Comparison of ENCODE assay signal across 12 mouse cellular contexts in the genomic region with DNA sequence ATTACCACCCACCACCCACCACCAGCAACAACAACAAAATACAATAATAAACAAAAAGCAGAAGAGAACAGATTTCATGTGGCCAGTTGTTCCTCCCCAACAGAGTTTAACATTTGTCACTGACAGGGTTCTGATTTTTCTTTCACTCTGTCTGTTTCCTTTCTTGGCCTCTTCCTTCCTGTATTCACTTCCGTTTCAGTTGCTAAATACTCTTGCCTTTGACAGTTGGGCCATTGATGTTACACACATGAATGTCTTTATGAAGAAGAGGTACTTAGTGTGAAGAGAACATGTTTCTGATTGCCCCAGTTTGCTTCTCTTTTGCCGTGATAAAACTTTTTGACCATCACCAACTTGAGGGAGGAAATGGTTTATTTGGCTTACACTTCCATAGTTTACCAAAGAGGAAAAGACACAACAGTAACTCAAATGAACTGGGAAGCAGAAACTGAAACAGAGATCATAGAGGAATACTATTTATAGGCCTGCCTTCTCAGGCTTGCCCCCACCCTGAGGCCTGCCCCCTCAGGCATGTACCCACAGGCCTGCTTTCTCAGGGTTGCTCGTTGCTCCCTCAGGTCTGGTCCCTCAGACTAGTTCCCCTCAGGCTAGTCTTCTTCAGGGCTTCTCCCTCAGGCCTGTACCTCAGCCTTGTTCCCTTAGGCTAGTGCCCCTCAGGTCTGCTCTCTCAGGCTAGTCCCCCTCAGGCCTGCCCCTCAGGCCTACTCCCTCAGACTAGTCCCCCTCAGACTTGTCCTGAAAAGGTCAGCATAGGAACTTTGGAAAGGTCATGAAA. TPM values are rescaled to one million over a fixed set of nuclear protein-coding genes. Genes with fewer than 3 reads are reported as not detected.
DNase-seq lines count a peak whose midpoint lies in the region; ATAC-seq and TF ChIP-seq lines count a peak whose summit lies in the region.
"Had no signal": no experiment of that assay in that cellular context is flagged by ENCODE, and none has a peak within 500 bp of the region (broad histone marks: within the 10 kb centered on the region; RNA-seq: fewer than 3 reads in every experiment).

No protein-coding gene starts in this region.

- H3K4me1 ChIP-seq in kidney, embryonic 15.5 days = no peaks in the 10 kb centered on the region
- H3K4me1 ChIP-seq in stomach, embryonic 14.5 days (ENCODE audit: control insufficient read depth, insufficient read depth, low read length) = no peaks in the 10 kb centered on the region
- no peaks in the 10 kb centered on the region for H3K4me1 ChIP-seq in stomach, postnatal 0 days (replicated peaks; ENCODE audit: control insufficient read depth, insufficient read depth)
- H3K4me1 ChIP-seq in limb, embryonic 12.5 days (replicated peaks) = no peaks in the 10 kb centered on the region
- no peaks in the 10 kb centered on the region for H3K4me1 ChIP-seq in forebrain, embryonic 14.5 days (ENCODE audit: control insufficient read depth, insufficient read depth, low read length)
- H3K4me1 ChIP-seq: midbrain, embryonic 12.5 days had no signal

- WGBS in kidney, embryonic 15.5 days = 75% methylated on average over 3 of the region's 3 CpGs
- 77% methylated on average over 3 of the region's 3 CpGs for WGBS in stomach, embryonic 14.5 days
- WGBS in stomach, postnatal 0 days = 64% methylated on average over 3 of the region's 3 CpGs
- WGBS in limb, embryonic 12.5 days = 79% methylated on average over 3 of the region's 3 CpGs
- 82% methylated on average over 3 of the region's 3 CpGs for WGBS in forebrain, embryonic 14.5 days

- H3K36me3 ChIP-seq in kidney, embryonic 15.5 days = no peaks in the 10 kb centered on the region
- H3K36me3 ChIP-seq in stomach, embryonic 14.5 days (ENCODE audit: control insufficient read depth, insufficient read depth, low read length) = no peaks in the 10 kb centered on the region
- no peaks in the 10 kb centered on the region for H3K36me3 ChIP-seq in stomach, postnatal 0 days (ENCODE audit: control insufficient read depth, insufficient read depth, low read length)
- no peaks in the 10 kb centered on the region for H3K36me3 ChIP-seq in limb, embryonic 12.5 days
- H3K36me3 ChIP-seq in forebrain, embryonic 14.5 days (ENCODE audit: control insufficient read depth, insufficient read depth, low read length) = no peaks in the 10 kb centered on the region
- H3K36me3 ChIP-seq: forebrain, embryonic 12.5 days; midbrain, embryonic 12.5 days had no signal

- no peak for TF ChIP-seq EP300 in stomach, postnatal 0 days (optimal IDR thresholded peaks at IDR 0.05)

- H3K4me2 ChIP-seq in kidney, embryonic 15.5 days = no peak overlapping the region
- no peak overlapping the region for H3K4me2 ChIP-seq in stomach, embryonic 14.5 days (replicated peaks; ENCODE audit: low read depth, low read length)
- no peak overlapping the region for H3K4me2 ChIP-seq in stomach, postnatal 0 days (replicated peaks; ENCODE audit: low read depth)
- H3K4me2 ChIP-seq in limb, embryonic 12.5 days = no peak overlapping the region
- no peak overlapping the region for H3K4me2 ChIP-seq in forebrain, embryonic 14.5 days (ENCODE audit: low read length)
- H3K4me2 ChIP-seq: forebrain, embryonic 12.5 days; midbrain, embryonic 12.5 days had no signal

- peak; percentile 25; the same call in 1 of the 2 replicates for ATAC-seq in kidney, embryonic 15.5 days (replicated peaks; ENCODE audit: low FRiP score)
- ATAC-seq in stomach, embryonic 14.5 days (ENCODE audit: insufficient number of reproducible peaks, insufficient read depth, low FRiP score, low read depth) = peak; percentile 46; the same call in 1 of the 2 replicates
- no peak for ATAC-seq in stomach, postnatal 0 days (ENCODE audit: low FRiP score, low TSS enrichment)
- 0 out of 2 replicates have a peak, but pooled peaks have one; percentile 26 for ATAC-seq in limb, embryonic 12.5 days (ENCODE audit: insufficient number of reproducible peaks, insufficient read depth, low FRiP score, low TSS enrichment, low read depth)
- ATAC-seq in forebrain, embryonic 14.5 days = no peak

- H3K9me3 ChIP-seq in kidney, embryonic 15.5 days (replicated peaks) = no peaks in the 10 kb centered on the region
- no peaks in the 10 kb centered on the region for H3K9me3 ChIP-seq in stomach, embryonic 14.5 days (ENCODE audit: control insufficient read depth, low read depth, low read length)
- no peaks in the 10 kb centered on the region for H3K9me3 ChIP-seq in stomach, postnatal 0 days (ENCODE audit: control insufficient read depth, low read length)
- H3K9me3 ChIP-seq in limb, embryonic 12.5 days = no peaks in the 10 kb centered on the region
- no peaks in the 10 kb centered on the region for H3K9me3 ChIP-seq in forebrain, embryonic 14.5 days (replicated peaks; ENCODE audit: control insufficient read depth, low read length)
- H3K9me3 ChIP-seq: forebrain, embryonic 12.5 days; midbrain, embryonic 12.5 days had no signal

- H3K27me3 ChIP-seq in kidney, embryonic 15.5 days = no peaks in the 10 kb centered on the region
- H3K27me3 ChIP-seq in stomach, embryonic 14.5 days (ENCODE audit: control insufficient read depth, insufficient read depth, low read length) = no peaks in the 10 kb centered on the region
- H3K27me3 ChIP-seq in stomach, postnatal 0 days (ENCODE audit: control insufficient read depth, insufficient read depth, low read length) = no peaks in the 10 kb centered on the region; the same call in 1 of the 2 replicates
- H3K27me3 ChIP-seq in limb, embryonic 12.5 days = no peaks in the 10 kb centered on the region
- H3K27me3 ChIP-seq in forebrain, embryonic 14.5 days (replicated peaks; ENCODE audit: control insufficient read depth, insufficient read depth, low read length) = no peaks in the 10 kb centered on the region

- TF ChIP-seq CTCF in stomach, postnatal 0 days (IDR thresholded peaks at IDR 0.05; ENCODE audit: low read depth) = no peak

- DNase-seq in kidney, postnatal 36 days = no peak
- DNase-seq in stomach, postnatal 0 days (ENCODE audit: low spot score) = no peak
- DNase-seq in thymus, postnatal 25 days = peak; percentile 26
- no peak for DNase-seq in heart, adult 8-10 months (ENCODE audit: low spot score)
- DNase-seq in forebrain, embryonic 14.5 days (ENCODE audit: low spot score) = no peak
- DNase-seq: gastrocnemius, postnatal 10 days; kidney, postnatal 14 days had no signal

- H3K4me3 ChIP-seq in kidney, embryonic 15.5 days (replicated peaks) = no peak overlapping the region
- H3K4me3 ChIP-seq in stomach, embryonic 14.5 days (ENCODE audit: low read depth, low read length) = no peak overlapping the region
- H3K4me3 ChIP-seq in stomach, postnatal 0 days (ENCODE audit: low read depth, low read length) = no peak overlapping the region
- H3K4me3 ChIP-seq in limb, embryonic 12.5 days (replicated peaks) = no peak overlapping the region
- no peak overlapping the region for H3K4me3 ChIP-seq in forebrain, embryonic 14.5 days (ENCODE audit: low read depth, low read length)
- H3K4me3 ChIP-seq: forebrain, embryonic 12.5 days; midbrain, embryonic 12.5 days had no signal

- H3K9ac ChIP-seq in kidney, embryonic 15.5 days = no peak overlapping the region
- no peak overlapping the region for H3K9ac ChIP-seq in stomach, embryonic 14.5 days (replicated peaks; ENCODE audit: low read depth, low read length)
- no peak overlapping the region for H3K9ac ChIP-seq in stomach, postnatal 0 days (ENCODE audit: low read length)
- no peak overlapping the region for H3K9ac ChIP-seq in limb, embryonic 12.5 days (replicated peaks)
- no peak overlapping the region for H3K9ac ChIP-seq in forebrain, embryonic 14.5 days (ENCODE audit: low read length)
- H3K9ac ChIP-seq: forebrain, embryonic 12.5 days; midbrain, embryonic 12.5 days had no signal

- H3K27ac ChIP-seq in kidney, embryonic 15.5 days = no peak overlapping the region
- H3K27ac ChIP-seq in stomach, embryonic 14.5 days (ENCODE audit: low read length) = no peak overlapping the region
- H3K27ac ChIP-seq in stomach, postnatal 0 days (replicated peaks) = no peak overlapping the region
- no peak overlapping the region for H3K27ac ChIP-seq in limb, embryonic 12.5 days
- no peak overlapping the region for H3K27ac ChIP-seq in forebrain, embryonic 14.5 days (ENCODE audit: low read depth, low read length)
- H3K27ac ChIP-seq: forebrain, embryonic 12.5 days; midbrain, embryonic 12.5 days had no signal

RNA-seq across cellular contexts. Expression of gene Tmem243, which starts 13.3 kb away (rescaled TPM):
- 20.7 and 21.6 TPM in 2 replicates for polyA plus RNA-seq in kidney, embryonic 15.5 days (2015; fragmentation: Nextera tagmentation; extraction: Ambion mirVana)
- polyA plus RNA-seq in stomach, embryonic 14.5 days (2014; fragmentation: Nextera tagmentation; extraction: Ambion mirVana) = 17.2 and 20.4 TPM in 2 replicates
- 19.7 and 20.1 TPM in 2 replicates for polyA plus RNA-seq in stomach, postnatal 0 days (2015; fragmentation: Nextera tagmentation; extraction: Ambion mirVana)
- 28.1 and 30.4 TPM in 2 replicates for polyA plus RNA-seq in limb, embryonic 12.5 days (2016; fragmentation: Nextera tagmentation; extraction: Ambion mirVana)
- total RNA-seq in heart, adult 8-10 months (2022) = 10 to 100 TPM in 2 of 4 experiments, 1 to 10 TPM in 2; 9.6 to 12.6 (median 10.1) TPM
- polyA plus RNA-seq in forebrain, embryonic 14.5 days (2014; fragmentation: Nextera tagmentation; extraction: Ambion mirVana) = 11.2 and 14.2 TPM in 2 replicates

Comparison
In these comparisons a context has a peak if more than half of its experiments do, and no peak if none do; other contexts are left out.
1. ATAC-seq: peak in kidney, embryonic 15.5 days (single experiment), stomach, embryonic 14.5 days (single experiment) and limb, embryonic 12.5 days (single experiment); none in stomach, postnatal 0 days (single experiment) and forebrain, embryonic 14.5 days (single experiment).